Mouse (Mus musculus) cerebellum, adult 2 months (tissue): ENCODE data around the gene Nub1.

Experiments
- CTCF ChIP-seq: fragments of 200-500 bp; IDR thresholded peaks from 2 replicates; pipeline ENCODE4 v1.5.1; 2011; ENCODE audit warnings: low read depth, mild to moderate bottlenecking, control low read depth, low read length, moderate library complexity, borderline replicate concordance; ENCODE audit not compliant: insufficient read depth
- POLR2A ChIP-seq: fragments of 200-500 bp; IDR thresholded peaks from 2 replicates; pipeline ENCODE4 v1.6.1; 2011; ENCODE audit warnings: low read length, control low read depth, borderline replicate concordance; ENCODE audit not compliant: insufficient read depth

- TF ChIP-seq CTCF (no peak), POLR2A (no peak)
Observed at GRCm38 (mm10) chr5:24726901-24727836, 41.8 kb downstream of the Nub1 start.
